Comparison of ENCODE assay signal across 1 mouse cellular context in genomic region chr13:55327633-55328032, GRCm38 (mm10).
TF ChIP-seq lines count a peak whose summit lies in the region.

No protein-coding gene starts in this region.

TF ChIP-seq in MEL, 35 proteins besides CTCF, POLR2A, EP300 and RAD21 (continued from another document):
- TF ChIP-seq USF2 (IDR thresholded peaks at IDR 0.05; ENCODE audit: borderline replicate concordance in 1 of 2, insufficient read depth in 1 of 2, low read depth in 1 of 2, low read length in 2 of 2): no peak
- peak; percentile 91 for TF ChIP-seq SIN3A (IDR thresholded peaks at IDR 0.05; ENCODE audit: low read length)
- peak; percentile 39; the same call in 1 of the 2 replicates for TF ChIP-seq ZC3H11A (IDR thresholded peaks at IDR 0.05; ENCODE audit: low read depth, low read length)
- 0 out of 2 replicates have a peak, but pooled peaks have one; percentile 32 for TF ChIP-seq TBP (IDR thresholded peaks at IDR 0.05; ENCODE audit: low read depth, low read length)
- 0 out of 2 replicates have a peak, but pooled peaks have one; percentile 36 for TF ChIP-seq ELF1 (IDR thresholded peaks at IDR 0.05; ENCODE audit: low read depth, low read length)
- no peak for TF ChIP-seq ZNF384 (IDR thresholded peaks at IDR 0.05; ENCODE audit: low read depth, low read length)
- TF ChIP-seq MXI1 (IDR thresholded peaks at IDR 0.05; ENCODE audit: low read depth, low read length): peak; percentile 94
- no peak for TF ChIP-seq BHLHE40 (IDR thresholded peaks at IDR 0.05; ENCODE audit: borderline replicate concordance, low read depth, low read length)
- peak; percentile 27; the same call in 1 of the 2 replicates for TF ChIP-seq JUND (IDR thresholded peaks at IDR 0.05; ENCODE audit: low read depth, low read length)
- TF ChIP-seq NRF1 (IDR thresholded peaks at IDR 0.05; ENCODE audit: insufficient read depth, low read depth, low read length, poor library complexity, severe bottlenecking): peak; percentile 63
TF ChIP-seq in MEL: peak in this region for 11.
